Mouse (Mus musculus) cerebellum, adult 2 months (tissue): ENCODE data around the gene 1700003F12Rik.

Source experiments
- CTCF ChIP-seq: fragments of 200-500 bp; IDR thresholded peaks from 2 replicates; pipeline ENCODE4 v1.5.1; 2011; ENCODE audit warnings: low read depth, mild to moderate bottlenecking, control low read depth, low read length, moderate library complexity, borderline replicate concordance; ENCODE audit not compliant: insufficient read depth
- POLR2A ChIP-seq: fragments of 200-500 bp; IDR thresholded peaks from 2 replicates; pipeline ENCODE4 v1.6.1; 2011; ENCODE audit warnings: low read length, control low read depth, borderline replicate concordance; ENCODE audit not compliant: insufficient read depth

- TF ChIP-seq CTCF (no peak), POLR2A (no peak)
These were observed 20.4 kb upstream of the 1700003F12Rik start for GRCm38 (mm10) chr2:154526531-154526930.
